Comparison of ENCODE assay signal across 16 mouse cellular contexts in genomic region chr3:142125556-142125955, GRCm38 (mm10). TPM values are rescaled to one million over a fixed set of nuclear protein-coding genes. Genes with fewer than 3 reads are reported as not detected.
DNase-seq lines count a peak whose midpoint lies in the region.
"Had no signal": no experiment of that assay in that cellular context is flagged by ENCODE, and none has a peak within 500 bp of the region (broad histone marks: within the 10 kb centered on the region; RNA-seq: fewer than 3 reads in every experiment).

No protein-coding gene starts in this region.

- peaks cover 26% of the 10 kb centered on the region for H3K4me1 ChIP-seq in embryonic facial prominence, embryonic 10.5 days
- H3K4me1 ChIP-seq: midbrain, embryonic 15.5 days had no signal

- intact Hi-C loops in heart, postnatal 25 days (cut with DNase I): no loop called here
- intact Hi-C loops in heart, postnatal 14 days (cut with DNase I): no loop called here

- no peaks in the 10 kb centered on the region for H3K9me3 ChIP-seq in embryonic facial prominence, embryonic 10.5 days
- H3K9me3 ChIP-seq: hindbrain, embryonic 10.5 days; limb, embryonic 15.5 days; midbrain, embryonic 15.5 days; neural tube, embryonic 15.5 days had no signal

- WGBS in embryonic facial prominence, embryonic 10.5 days: 47% methylated on average over 2 of the region's 2 CpGs

- no peak overlapping the region for H3K4me3 ChIP-seq in embryonic facial prominence, embryonic 10.5 days
- H3K4me3 ChIP-seq: hindbrain, embryonic 10.5 days; limb, embryonic 15.5 days; midbrain, embryonic 15.5 days; neural tube, embryonic 15.5 days had no signal

- no peaks in the 10 kb centered on the region for H3K27me3 ChIP-seq in embryonic facial prominence, embryonic 10.5 days (replicated peaks; ENCODE audit: low read depth, poor library complexity, severe bottlenecking)
- H3K27me3 ChIP-seq: limb, embryonic 15.5 days; midbrain, embryonic 15.5 days; neural tube, embryonic 15.5 days; Patski had no signal

- DNase-seq in heart, adult 11 months: peak; percentile 94
- no peak for DNase-seq in heart, postnatal 25 days (ENCODE audit: low spot score)
- peak; percentile 32 for DNase-seq in heart, adult 8-10 months (ENCODE audit: low spot score)
- DNase-seq in heart, postnatal 14 days: peak; percentile 5 to 44
- DNase-seq in lung, postnatal 25 days (ENCODE audit: low spot score): peak; percentile 74
- DNase-seq in ovary, postnatal 10 days (ENCODE audit: low spot score): no peak
- no peak for DNase-seq in embryonic facial prominence, embryonic 10.5 days (ENCODE audit: low spot score)
- no peak for DNase-seq in B cell, adult 2 months
- DNase-seq: adrenal gland, postnatal 10 days; kidney, adult 9 months; layer of hippocampus, postnatal 36 days had no signal

- H3K36me3 ChIP-seq in embryonic facial prominence, embryonic 10.5 days (replicated peaks): no peaks in the 10 kb centered on the region
- H3K36me3 ChIP-seq: hindbrain, embryonic 10.5 days; limb, embryonic 15.5 days; midbrain, embryonic 15.5 days; neural tube, embryonic 15.5 days had no signal

- H3K27ac ChIP-seq in embryonic facial prominence, embryonic 10.5 days (replicated peaks): no peak overlapping the region; the same call in 1 of the 2 replicates
- H3K27ac ChIP-seq: hindbrain, embryonic 10.5 days; limb, embryonic 15.5 days; midbrain, embryonic 15.5 days; neural tube, embryonic 15.5 days had no signal

RNA-seq across cellular contexts. Expression of gene Bmpr1b, which starts 43.7 kb away (rescaled TPM):
- under 1 TPM; 0.17 to 0.26 TPM for total RNA-seq in heart, postnatal 25 days (2021)
- total RNA-seq in heart, adult 8-10 months (2022): under 1 TPM; 0.22 to 0.35 (median 0.24) TPM
- total RNA-seq in heart, postnatal 14 days (2021): under 1 TPM; 0.32 to 0.36 TPM
- polyA plus RNA-seq in embryonic facial prominence, embryonic 10.5 days (2016; fragmentation: Nextera tagmentation; extraction: Ambion mirVana): 10.3 and 14.1 TPM in 2 replicates
- polyA plus RNA-seq: Patski had no signal

Comparison
In these comparisons a context has a peak if more than half of its experiments do, and no peak if none do; other contexts are left out.
1. DNase-seq: peak in heart, adult 11 months (single experiment), heart, adult 8-10 months (single experiment), heart, postnatal 14 days (2 of 2) and lung, postnatal 25 days (single experiment); none in heart, postnatal 25 days (single experiment), ovary, postnatal 10 days (single experiment), embryonic facial prominence, embryonic 10.5 days (single experiment) and B cell, adult 2 months (0 of 2).